Mouse (Mus musculus): ENCODE data around the gene Pheta1. TPM values are rescaled to one million over a fixed set of nuclear protein-coding genes. Genes with fewer than 3 reads are reported as not detected.

Pheta1 gene
- total RNA-seq (2021) = 1 to 10 TPM; 5.1 to 5.4 TPM
- long read RNA-seq, experiment 1, transcript Pheta1-201 (4 exons, 2,368 nt) = major isoform, 8 of 13 reads
- long read RNA-seq, experiment 1, partial matches to known transcripts = 3 of 13 reads
- long read RNA-seq, experiment 1, other reads (novel, unspliced or antisense) = 0 of 13 reads
- long read RNA-seq, experiment 2, transcript Pheta1-201 (4 exons, 2,368 nt) = major isoform, 25 of 51 reads
- long read RNA-seq, experiment 2, transcript Pheta1-203 (3 exons, 2,335 nt) = minor isoform, 10 of 51 reads
- long read RNA-seq, experiment 2, partial matches to known transcripts = 7 of 51 reads
- long read RNA-seq, experiment 2, other reads (novel, unspliced or antisense) = 7 of 51 reads

GRCm38 (mm10) chr5:121848743-121849142 lies at the start of gene Pheta1:
Pheta1 (plus strand) TSS chr5:121848984.
- peak; percentile 92 to 93 for DNase-seq (ENCODE audit: low spot score in 2 of 2)

- DNase-seq (ENCODE audit: low spot score in 2 of 2) = no peak
Measured at GRCm38 (mm10) chr5:121807186-121807585, 41.6 kb upstream of the Pheta1 start.

DNA sequence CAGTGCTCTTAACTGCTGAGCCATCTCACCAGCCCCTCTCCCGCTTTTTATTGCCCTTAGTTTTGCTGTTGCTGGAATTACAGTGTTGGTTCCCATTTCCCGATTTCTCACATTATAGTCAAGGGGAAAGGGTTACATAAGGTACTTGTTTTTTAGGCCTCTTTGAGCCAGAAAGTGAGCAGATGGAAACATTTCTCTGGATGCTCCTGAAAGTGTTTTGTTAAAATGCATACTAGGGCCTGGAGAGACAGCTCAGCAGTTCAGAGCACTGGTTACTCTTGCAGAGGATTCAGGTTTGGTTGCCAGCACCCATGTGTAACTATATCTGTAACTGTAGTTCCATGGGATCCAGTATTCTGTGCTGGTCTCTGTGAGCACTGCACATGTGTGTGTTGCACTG lies 40.6 kb upstream of the Pheta1 start:
- no peak for DNase-seq (ENCODE audit: low spot score in 2 of 2)

GRCm38 (mm10) chr5:121809667-121810224 lies 39.0 kb upstream of the Pheta1 start:
- no peak for DNase-seq (ENCODE audit: low spot score in 2 of 2)

DNA sequence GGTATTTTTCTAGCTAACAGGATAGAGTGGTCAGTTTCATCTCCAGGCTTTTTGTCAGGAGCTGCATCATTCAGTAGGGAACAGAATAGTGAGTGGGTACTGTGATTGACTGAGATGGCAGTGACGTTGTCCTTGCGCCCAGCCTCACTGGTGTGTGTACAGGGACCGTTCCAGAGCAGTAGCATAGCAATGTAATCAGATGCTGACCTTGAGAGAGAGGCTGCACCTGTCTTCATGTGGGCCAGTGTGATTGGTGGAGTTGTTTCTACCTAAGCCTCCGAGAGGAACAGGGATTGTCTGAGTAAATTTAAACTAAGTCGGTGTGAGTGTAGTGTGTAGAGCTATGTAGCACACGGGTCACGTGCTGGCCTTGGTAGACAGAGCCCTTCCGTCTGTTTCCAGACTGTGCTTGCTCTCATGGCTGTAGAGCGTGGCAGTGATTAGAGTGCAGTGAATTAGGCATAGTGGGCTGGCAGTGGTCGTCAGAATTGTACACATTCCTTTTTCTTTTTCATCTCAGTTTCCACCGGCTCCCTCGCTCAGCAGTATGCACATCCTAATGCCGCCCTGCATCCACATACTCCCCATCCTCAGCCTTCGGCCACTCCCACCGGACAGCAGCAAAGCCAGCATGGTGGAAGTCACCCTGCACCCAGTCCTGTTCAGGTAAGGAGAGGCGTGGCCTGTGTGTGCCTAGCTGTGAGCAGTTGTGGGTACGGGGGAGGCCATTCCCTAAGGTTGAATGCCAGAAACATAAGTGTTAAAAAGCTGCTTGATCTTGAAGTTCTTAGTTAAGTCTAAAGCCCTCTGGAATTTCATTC lies 38.2 kb upstream of the Pheta1 start:
- DNase-seq (ENCODE audit: low spot score in 2 of 2) = no peak

GRCm38 (mm10) chr5:121811485-121811931 lies 37.3 kb upstream of the Pheta1 start:
- DNase-seq (ENCODE audit: low spot score in 2 of 2) = no peak

- no peak for DNase-seq (ENCODE audit: low spot score in 2 of 2)
Measured at GRCm38 (mm10) chr5:121812526-121813243, 36.1 kb upstream of the Pheta1 start.

- no peak for DNase-seq (ENCODE audit: low spot score in 2 of 2)
Measured at GRCm38 (mm10) chr5:121813744-121814143, 35.0 kb upstream of the Pheta1 start.

DNA sequence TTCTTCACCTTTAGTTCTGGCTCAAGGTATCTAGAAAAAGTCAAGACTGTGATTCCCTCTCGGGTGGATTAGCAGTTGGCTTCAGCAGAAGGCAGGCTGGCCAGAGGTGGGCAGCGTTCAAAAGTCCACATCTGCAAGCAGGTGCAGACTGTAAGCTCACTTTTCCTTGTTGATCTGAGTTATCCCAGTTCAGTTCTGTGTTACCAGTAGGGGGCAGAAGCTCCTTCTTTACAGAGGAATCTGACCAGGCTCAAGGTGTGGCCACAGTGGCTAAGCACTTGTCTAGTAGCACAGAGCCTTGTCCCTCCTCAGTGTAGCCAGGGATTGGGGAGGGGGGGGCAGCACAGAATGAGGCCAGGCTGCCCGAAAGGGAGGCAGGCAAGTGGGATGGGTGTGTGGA lies 33.7 kb upstream of the Pheta1 start:
- DNase-seq (ENCODE audit: low spot score in 2 of 2) = peak; percentile 31 to 57

DNA sequence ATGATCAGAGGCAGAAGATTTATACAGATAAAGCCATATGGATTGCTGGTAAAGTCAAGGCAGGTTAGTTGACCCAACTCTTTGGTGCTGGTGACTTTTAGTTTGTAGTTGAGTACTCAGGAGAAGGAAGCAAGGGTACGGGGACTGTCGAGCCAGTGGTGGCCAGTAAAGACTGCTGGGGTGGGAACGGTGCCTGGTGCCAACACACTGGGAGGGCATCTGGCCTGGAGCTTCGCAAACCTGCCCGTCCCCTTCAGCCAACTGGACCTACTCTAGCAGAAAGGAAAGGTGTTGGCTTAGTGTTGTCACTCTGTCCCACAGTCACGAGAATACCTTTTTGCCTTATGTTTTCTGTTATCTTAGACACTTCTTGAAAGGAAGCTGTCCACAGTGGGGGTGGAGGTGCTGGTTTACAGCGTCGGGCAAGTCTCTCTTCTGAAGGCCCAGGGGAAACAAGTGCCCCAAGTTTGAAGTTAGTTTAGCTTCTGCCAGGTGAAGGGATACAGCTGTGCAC lies 32.9 kb upstream of the Pheta1 start:
- no peak for DNase-seq (ENCODE audit: low spot score in 2 of 2)

DNA sequence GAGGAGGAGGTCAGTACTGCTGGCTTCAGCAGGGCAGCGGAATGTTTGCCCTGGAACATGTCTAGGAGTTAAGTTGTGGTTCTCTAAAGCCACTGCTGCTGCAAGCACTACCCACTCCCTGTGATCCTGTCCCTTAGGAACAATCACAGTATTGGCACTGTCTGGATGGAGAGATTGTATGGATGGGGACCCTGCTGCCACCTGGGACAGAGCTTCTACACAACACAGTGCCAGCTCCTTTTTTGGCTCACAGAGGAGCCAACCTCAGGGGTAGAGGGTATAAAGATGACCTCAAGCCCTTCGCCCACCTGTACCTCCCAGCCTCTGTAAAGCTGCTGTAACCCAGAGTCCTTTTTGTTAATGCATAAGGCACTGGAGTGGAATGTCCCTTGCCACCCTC lies 32.2 kb upstream of the Pheta1 start:
- DNase-seq (ENCODE audit: low spot score in 2 of 2) = no peak

DNA sequence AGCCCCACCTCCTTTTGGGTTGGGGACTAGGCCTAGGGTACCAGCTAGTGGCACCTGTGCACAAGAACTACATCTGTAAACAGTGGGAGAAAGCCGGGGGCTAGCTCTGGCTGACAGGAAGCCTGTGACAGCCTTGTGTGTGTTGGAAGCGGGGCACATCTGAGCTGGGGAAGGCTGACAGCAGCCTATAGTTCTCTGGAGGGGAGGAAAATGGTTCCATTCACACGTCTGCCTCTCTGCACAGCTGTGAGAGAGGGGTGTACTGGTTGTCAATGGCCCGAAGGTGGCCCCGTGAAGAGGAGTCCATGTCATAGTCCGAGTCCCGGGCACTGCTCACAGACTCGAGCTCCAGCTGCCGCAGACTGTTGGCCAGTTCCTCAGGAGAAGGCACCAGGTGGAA lies 31.2 kb upstream of the Pheta1 start:
- DNase-seq (ENCODE audit: low spot score in 2 of 2) = peak in 1 of 2 experiments; percentile 18

DNA sequence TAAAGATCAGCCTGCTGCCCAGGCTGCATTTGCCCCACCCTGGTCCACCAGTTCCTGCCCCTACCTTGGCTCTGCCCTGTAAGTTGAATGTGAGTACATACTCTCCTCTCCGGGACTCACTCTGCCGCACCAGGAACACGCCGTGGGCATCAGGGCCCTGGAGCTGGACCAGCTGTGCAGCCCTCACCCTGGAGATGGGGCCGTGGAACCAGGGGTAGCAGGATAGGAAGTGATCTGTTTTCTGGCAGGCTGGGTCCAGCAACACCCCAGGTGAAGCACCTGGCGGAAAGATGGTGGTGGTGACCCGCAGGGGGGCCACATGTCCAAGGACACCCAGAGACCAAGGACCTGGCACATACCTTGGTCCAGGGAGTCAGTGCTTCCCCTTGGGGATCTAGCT lies 30.4 kb upstream of the Pheta1 start:
- DNase-seq (ENCODE audit: low spot score in 2 of 2) = peak in 1 of 2 experiments; percentile 19

DNA sequence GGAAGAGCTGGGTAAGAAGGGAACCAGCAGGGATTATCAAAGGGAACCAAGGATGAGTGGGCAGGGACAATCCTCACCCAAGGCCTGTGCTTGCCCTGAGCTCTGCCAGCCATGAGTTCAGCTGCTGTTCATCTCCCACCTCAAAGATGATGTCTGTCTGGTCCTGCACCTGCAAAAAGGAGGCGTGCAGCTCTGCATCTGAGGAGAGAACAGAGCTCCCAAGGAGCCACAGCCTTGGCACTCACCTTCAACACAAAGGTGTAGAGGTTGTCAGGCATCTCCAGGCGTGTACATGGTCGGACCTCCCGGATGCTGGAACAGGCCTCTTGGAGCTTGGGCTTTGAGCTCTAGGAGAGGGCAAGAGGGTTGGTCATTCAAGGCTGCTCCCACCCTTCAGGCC lies 29.9 kb upstream of the Pheta1 start:
- no peak for DNase-seq (ENCODE audit: low spot score in 2 of 2)

DNA sequence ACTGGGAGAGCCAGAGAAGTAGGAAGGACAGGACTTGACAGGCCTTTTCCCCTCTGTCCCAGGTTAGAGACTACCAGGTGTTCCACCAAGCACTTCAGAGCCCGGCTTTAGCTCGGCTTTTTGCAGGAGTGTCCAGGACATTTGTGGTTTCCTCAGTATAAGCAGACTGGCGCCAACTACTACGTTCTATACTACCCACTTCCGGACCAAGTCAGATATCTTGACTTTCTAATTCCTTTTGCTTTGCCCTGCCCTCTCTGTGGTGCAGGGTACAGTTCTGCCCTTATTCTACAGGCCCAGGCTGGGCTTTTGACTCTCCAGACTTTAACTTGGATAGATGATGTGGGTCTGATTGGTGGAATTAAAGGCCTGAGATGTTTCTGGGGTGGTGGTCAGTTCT lies 29.2 kb upstream of the Pheta1 start:
- DNase-seq (ENCODE audit: low spot score in 2 of 2) = no peak

- peak in 1 of 2 experiments; percentile 22 for DNase-seq (ENCODE audit: low spot score in 2 of 2)
Measured at GRCm38 (mm10) chr5:121820161-121820560, 28.6 kb upstream of the Pheta1 start.

DNA sequence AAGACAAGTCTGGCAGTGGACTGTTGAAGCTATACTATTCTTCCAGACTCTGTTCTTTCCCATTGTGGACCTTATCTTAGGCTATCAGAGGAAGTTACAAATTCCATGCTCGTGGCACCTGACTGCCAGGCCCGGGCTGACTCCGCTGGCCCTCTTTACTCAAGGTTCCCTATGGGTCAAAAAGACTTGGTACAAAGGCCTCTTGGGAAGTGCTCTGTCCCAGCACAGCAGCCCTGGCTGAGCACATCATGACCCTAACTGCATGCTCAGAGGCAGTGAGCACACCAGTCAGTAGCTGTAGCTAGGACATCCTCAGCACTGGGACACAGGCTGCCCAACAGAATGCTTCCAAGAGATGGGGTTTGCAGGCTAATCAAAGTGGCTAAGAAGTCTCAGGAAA lies 28.1 kb upstream of the Pheta1 start:
- DNase-seq (ENCODE audit: low spot score in 2 of 2) = no peak

GRCm38 (mm10) chr5:121821116-121821515 lies 27.7 kb upstream of the Pheta1 start:
- no peak for DNase-seq (ENCODE audit: low spot score in 2 of 2)

DNA sequence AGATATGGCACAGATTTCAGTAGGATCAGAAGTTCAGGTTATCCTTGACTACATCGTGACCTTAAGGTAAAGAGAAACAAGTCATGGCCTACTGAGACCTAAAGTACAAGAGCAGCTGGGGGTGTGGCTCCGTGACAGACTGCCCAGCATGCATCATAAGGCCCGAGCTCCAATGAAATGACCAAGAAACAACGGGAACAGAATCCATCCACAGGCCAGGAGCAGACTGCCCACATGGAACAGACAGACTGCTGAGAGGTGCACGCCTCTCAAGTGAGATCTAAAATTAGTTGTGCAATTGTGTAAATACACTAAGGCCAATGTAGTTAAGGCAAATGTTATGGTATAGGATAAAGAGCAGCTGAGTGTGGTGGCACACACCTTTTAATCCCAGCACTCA lies 27.2 kb upstream of the Pheta1 start:
- DNase-seq (ENCODE audit: low spot score in 2 of 2) = no peak

- no peak for DNase-seq (ENCODE audit: low spot score in 2 of 2)
Measured at GRCm38 (mm10) chr5:121822786-121823505, 25.8 kb upstream of the Pheta1 start.

Data from adrenal gland, adult 18-20 months (tissue).